Mouse (Mus musculus): ENCODE data around the gene Wdr73.

DNA sequence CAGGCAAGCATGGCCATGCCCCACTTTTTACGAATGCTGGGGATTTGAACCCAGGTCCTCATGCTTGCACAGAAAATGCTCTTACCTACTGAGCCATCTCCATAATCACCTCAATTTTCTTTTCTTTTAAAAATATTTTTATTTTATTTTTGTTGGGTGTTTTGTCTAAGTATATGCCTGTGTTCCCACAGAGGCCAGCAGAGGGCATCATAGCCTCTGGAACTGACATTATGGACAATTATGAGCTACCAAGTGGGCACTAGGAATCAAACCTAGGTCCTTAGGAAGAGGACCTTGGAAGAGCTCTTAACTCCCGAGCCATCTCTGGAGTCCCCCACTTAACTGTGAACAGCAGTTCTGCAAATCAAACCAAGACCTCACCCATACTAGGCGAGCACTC is 47.9 kb downstream of the Wdr73 start:
- TF ChIP-seq GATA1 (IDR thresholded peaks at IDR 0.05; ENCODE audit: borderline replicate concordance, low read length) (no peak), FLI1 (IDR thresholded peaks at IDR 0.05; ENCODE audit: low read length) (no peak)
